Mouse (Mus musculus): ENCODE measurements around the gene Trim30c. TPM values are rescaled to one million over a fixed set of nuclear protein-coding genes. Genes with fewer than 3 reads are reported as not detected.
"Not testable (repeated sequence)": the region's sequence is repeated elsewhere in the genome, so short reads cannot be mapped to it uniquely, and the experiment has no call there.

Trim30c gene
- polyA plus RNA-seq (2015; fragmentation: Nextera tagmentation; extraction: Ambion mirVana) = 0.35 and 0.54 TPM in 2 replicates

- no peak for ATAC-seq (ENCODE audit: insufficient read depth, low FRiP score, low read depth)
- Histone ChIP-seq H3K27me3 (replicated peaks) (no peaks in the 10 kb centered on the region), H3K4me3 (replicated peaks) (no peak within 1 kb of the TSS), H3K9ac (no peak within 1 kb of the TSS), H3K36me3 (no peaks in the 10 kb centered on the region), H3K27ac (no peak within 1 kb of the TSS), H3K9me3 (no peaks in the 10 kb centered on the region), H3K4me2 (no peak within 1 kb of the TSS), H3K4me1 (no peaks in the 10 kb centered on the region)
- WGBS = 83% methylated on average over 1 of the region's 1 CpGs
Observed at GRCm38 (mm10) chr7:104400698-104401097, at the start of gene Trim30c. Gene Trim30c (minus strand): TSS chr7:104400837.

- 45% methylated on average over 2 of the region's 2 CpGs for WGBS
- no peaks in the 10 kb centered on the region for H3K4me1 ChIP-seq
- no peak overlapping the region for H3K4me3 ChIP-seq (replicated peaks)
- H3K9ac ChIP-seq = no peak overlapping the region
- no peaks in the 10 kb centered on the region for H3K27me3 ChIP-seq (replicated peaks)
- no peaks in the 10 kb centered on the region for H3K9me3 ChIP-seq
- 0 out of 2 replicates have a peak overlapping the region, but pooled peaks have one; percentile 35 for H3K27ac ChIP-seq
- no peaks in the 10 kb centered on the region for H3K36me3 ChIP-seq
- peak; percentile 58; the same call in 1 of the 2 replicates for ATAC-seq (ENCODE audit: insufficient read depth, low FRiP score, low read depth)
- no peak overlapping the region for H3K4me2 ChIP-seq
Observed at GRCm38 (mm10) chr7:104445961-104446645, 45.5 kb upstream of the Trim30c start.

GRCm38 (mm10) chr7:104404460-104404950, 3.9 kb upstream of the Trim30c start:
- Histone ChIP-seq H3K4me2 (no peak overlapping the region), H3K4me1 (no peaks in the 10 kb centered on the region), H3K27ac (no peak overlapping the region), H3K9me3 (no peaks in the 10 kb centered on the region), H3K27me3 (replicated peaks) (no peaks in the 10 kb centered on the region), H3K36me3 (no peaks in the 10 kb centered on the region), H3K9ac (no peak overlapping the region), H3K4me3 (replicated peaks) (no peak overlapping the region)
- 90% methylated on average over 3 of the region's 3 CpGs for WGBS
- ATAC-seq (ENCODE audit: insufficient read depth, low FRiP score, low read depth) = no peak

- Histone ChIP-seq H3K9me3 (no peaks in the 10 kb centered on the region), H3K27ac (no peak overlapping the region), H3K9ac (no peak overlapping the region), H3K36me3 (no peaks in the 10 kb centered on the region), H3K4me2 (no peak overlapping the region), H3K4me1 (no peaks in the 10 kb centered on the region), H3K4me3 (replicated peaks) (no peak overlapping the region), H3K27me3 (replicated peaks) (no peaks in the 10 kb centered on the region)
- no peak for ATAC-seq (ENCODE audit: insufficient read depth, low FRiP score, low read depth)
Observed at GRCm38 (mm10) chr7:104401140-104401539, 503 bp upstream of the Trim30c start.

GRCm38 (mm10) chr7:104398492-104398891, 2.1 kb downstream of the Trim30c start:
- Histone ChIP-seq H3K27me3 (replicated peaks) (no peaks in the 10 kb centered on the region), H3K27ac (no peak overlapping the region), H3K4me3 (replicated peaks) (no peak overlapping the region), H3K4me2 (no peak overlapping the region), H3K36me3 (no peaks in the 10 kb centered on the region), H3K9ac (no peak overlapping the region), H3K9me3 (no peaks in the 10 kb centered on the region), H3K4me1 (no peaks in the 10 kb centered on the region)
- ATAC-seq (ENCODE audit: insufficient read depth, low FRiP score, low read depth) = no peak
- 61% methylated on average over 1 of the region's 1 CpGs for WGBS

- no peak within 1 kb of the TSS for H3K4me2 ChIP-seq
- H3K4me1 ChIP-seq = no peaks in the 10 kb centered on the region
- ATAC-seq (ENCODE audit: insufficient read depth, low FRiP score, low read depth) = no peak
- H3K36me3 ChIP-seq = no peaks in the 10 kb centered on the region
- H3K4me3 ChIP-seq (replicated peaks) = no peak within 1 kb of the TSS
- H3K27ac ChIP-seq = no peak within 1 kb of the TSS
- 77% methylated on average over 1 of the region's 1 CpGs for WGBS
- H3K9ac ChIP-seq = no peak within 1 kb of the TSS
- no peaks in the 10 kb centered on the region for H3K9me3 ChIP-seq
- no peaks in the 10 kb centered on the region for H3K27me3 ChIP-seq (replicated peaks)
Observed at GRCm38 (mm10) chr7:104369736-104370414, 30.8 kb downstream of the Trim30c start, which contains the start of gene Trim30b. Gene Trim30b (minus strand): TSS chr7:104369884.

- H3K4me1 ChIP-seq = no peaks in the 10 kb centered on the region
- H3K9me3 ChIP-seq = no peaks in the 10 kb centered on the region
- H3K4me3 ChIP-seq (replicated peaks) = no peak overlapping the region
- no peaks in the 10 kb centered on the region for H3K27me3 ChIP-seq (replicated peaks)
- no peak overlapping the region for H3K9ac ChIP-seq
- H3K36me3 ChIP-seq = no peaks in the 10 kb centered on the region
- no peak overlapping the region for H3K4me2 ChIP-seq
- no peak overlapping the region for H3K27ac ChIP-seq
- no peak for ATAC-seq (ENCODE audit: insufficient read depth, low FRiP score, low read depth)
Observed at GRCm38 (mm10) chr7:104366339-104366738, 34.3 kb downstream of the Trim30c start.

GRCm38 (mm10) chr7:104353600-104353967, 47.1 kb downstream of the Trim30c start:
- H3K4me2 ChIP-seq = peak overlapping the region; percentile 57

GRCm38 (mm10) chr7:104352717-104353599, 47.7 kb downstream of the Trim30c start, which contains the start of gene Trim12c:
Gene Trim12c (minus strand): TSS chr7:104353362.
- H3K9me3 ChIP-seq = no peaks in the 10 kb centered on the region
- peak within 1 kb of the TSS; percentile 47 for H3K4me3 ChIP-seq (replicated peaks)
- ATAC-seq (ENCODE audit: insufficient read depth, low FRiP score, low read depth) = peak; percentile 100
- H3K36me3 ChIP-seq = no peaks in the 10 kb centered on the region
- H3K27me3 ChIP-seq (replicated peaks) = no peaks in the 10 kb centered on the region
- no peaks in the 10 kb centered on the region for H3K4me1 ChIP-seq
- WGBS = 2% methylated on average over 14 of the region's 14 CpGs
- no peak within 1 kb of the TSS for H3K9ac ChIP-seq
- peak within 1 kb of the TSS; percentile 77 for H3K27ac ChIP-seq
- peak within 1 kb of the TSS; percentile 57 for H3K4me2 ChIP-seq

More at GRCm38 (mm10) chr7:104353600-104353967, 47.1 kb downstream of the Trim30c start:
- 70% methylated on average over 2 of the region's 2 CpGs for WGBS
- H3K27me3 ChIP-seq (replicated peaks) = no peaks in the 10 kb centered on the region
- no peaks in the 10 kb centered on the region for H3K36me3 ChIP-seq
- H3K4me3 ChIP-seq (replicated peaks) = peak overlapping the region; percentile 47
- H3K27ac ChIP-seq = no peak overlapping the region
- no peaks in the 10 kb centered on the region for H3K4me1 ChIP-seq
- H3K9me3 ChIP-seq = no peaks in the 10 kb centered on the region
- H3K9ac ChIP-seq = no peak overlapping the region
- no peak for ATAC-seq (ENCODE audit: insufficient read depth, low FRiP score, low read depth)

- H3K4me3 ChIP-seq (replicated peaks); H3K27ac ChIP-seq; H3K27me3 ChIP-seq (replicated peaks); H3K4me1 ChIP-seq; H3K9me3 ChIP-seq; ATAC-seq (ENCODE audit: insufficient read depth, low FRiP score, low read depth); H3K9ac ChIP-seq; H3K4me2 ChIP-seq; H3K36me3 ChIP-seq: not testable (repeated sequence)
- 88% methylated on average over 4 of the region's 4 CpGs for WGBS
Observed at GRCm38 (mm10) chr7:104348043-104348442, 52.6 kb downstream of the Trim30c start.

GRCm38 (mm10) chr7:104340744-104341143, 59.9 kb downstream of the Trim30c start:
- H3K4me1 ChIP-seq; ATAC-seq (ENCODE audit: insufficient read depth, low FRiP score, low read depth); H3K4me3 ChIP-seq (replicated peaks); H3K36me3 ChIP-seq; H3K9me3 ChIP-seq; H3K9ac ChIP-seq; H3K27me3 ChIP-seq (replicated peaks); H3K4me2 ChIP-seq; H3K27ac ChIP-seq: not testable (repeated sequence)
- WGBS = 93% methylated on average over 4 of the region's 4 CpGs
